Comparison of ENCODE assay signal across 8 mouse cellular contexts in genomic region chr5:132074724-132075374, GRCm38 (mm10).
DNase-seq lines count a peak whose midpoint lies in the region; ATAC-seq and TF ChIP-seq lines count a peak whose summit lies in the region.

No protein-coding gene starts in this region.

- TF ChIP-seq EP300 in heart, postnatal 0 days (IDR thresholded peaks at IDR 0.05; ENCODE audit: low read depth): no peak

- DNase-seq in ovary, adult 18-20 months (ENCODE audit: low spot score): peak; percentile 10
- no peak for DNase-seq in ovary, postnatal 10 days (ENCODE audit: low spot score)
- DNase-seq in forebrain, postnatal 0 days: peak; percentile 86
- peak; percentile 39 for DNase-seq in heart, postnatal 0 days (ENCODE audit: low spot score)
- peak; percentile 69 to 86 for DNase-seq in layer of hippocampus, adult 18-20 months (ENCODE audit: low spot score in 2 of 2)
- DNase-seq in lung, postnatal 10 days: peak; percentile 61
- peak; percentile 86 to 90 for DNase-seq in right cerebral cortex, postnatal 10 days (ENCODE audit: low spot score in 2 of 2)

- H3K27ac ChIP-seq in forebrain, postnatal 0 days (ENCODE audit: low read depth, low read length): peak overlapping the region; percentile 47
- no peak overlapping the region for H3K27ac ChIP-seq in heart, postnatal 0 days (ENCODE audit: low read depth)

- H3K4me1 ChIP-seq in forebrain, postnatal 0 days (ENCODE audit: insufficient read depth): peaks cover 14% of the 10 kb centered on the region; the same call in 1 of the 2 replicates
- 0 out of 2 replicates have a peak, but pooled peaks cover 9% of the 10 kb centered on the region for H3K4me1 ChIP-seq in heart, postnatal 0 days (ENCODE audit: control insufficient read depth, insufficient read depth)

- H3K4me3 ChIP-seq in forebrain, postnatal 0 days (ENCODE audit: low read depth, low read length): 0 out of 2 replicates have a peak overlapping the region, but pooled peaks have one; percentile 2
- peak overlapping the region; percentile 20 for H3K4me3 ChIP-seq in heart, postnatal 0 days (ENCODE audit: low read depth, low read length)

- H3K27me3 ChIP-seq in forebrain, postnatal 0 days (ENCODE audit: insufficient read depth, low read length): no peaks in the 10 kb centered on the region
- no peaks in the 10 kb centered on the region for H3K27me3 ChIP-seq in heart, postnatal 0 days (ENCODE audit: control insufficient read depth, insufficient read depth, low read length)

- H3K4me2 ChIP-seq in forebrain, postnatal 0 days (ENCODE audit: low read depth): peak overlapping the region; percentile 42
- H3K4me2 ChIP-seq in heart, postnatal 0 days (ENCODE audit: low read depth, low read length): peak overlapping the region; percentile 51

- 5% methylated on average over 19 of the region's 19 CpGs for WGBS in forebrain, postnatal 0 days
- 32% methylated on average over 19 of the region's 19 CpGs for WGBS in heart, postnatal 0 days

- ATAC-seq in forebrain, postnatal 0 days: peak; percentile 92
- no peak for ATAC-seq in heart, postnatal 0 days (ENCODE audit: insufficient read depth, low read depth)
- no peak for ATAC-seq in erythroblast, adult 5-6 weeks (replicated peaks; ENCODE audit: low FRiP score, poor library complexity, severe bottlenecking)

- no peaks in the 10 kb centered on the region for H3K9me3 ChIP-seq in forebrain, postnatal 0 days (ENCODE audit: low read length)
- 0 out of 2 replicates have a peak, but pooled peaks cover 6% of the 10 kb centered on the region for H3K9me3 ChIP-seq in heart, postnatal 0 days (replicated peaks; ENCODE audit: control insufficient read depth, low read length)

- no peaks in the 10 kb centered on the region for H3K36me3 ChIP-seq in forebrain, postnatal 0 days (ENCODE audit: insufficient read depth)
- no peaks in the 10 kb centered on the region for H3K36me3 ChIP-seq in heart, postnatal 0 days (replicated peaks; ENCODE audit: control insufficient read depth, insufficient read depth, low read length)

- no peak overlapping the region for H3K9ac ChIP-seq in forebrain, postnatal 0 days
- H3K9ac ChIP-seq in heart, postnatal 0 days (replicated peaks; ENCODE audit: low read depth, low read length): no peak overlapping the region

- TF ChIP-seq CTCF in forebrain, postnatal 0 days (IDR thresholded peaks at IDR 0.05; ENCODE audit: low read depth): 0 out of 2 replicates have a peak, but pooled peaks have one; percentile 4
- no peak for TF ChIP-seq CTCF in heart, postnatal 0 days (IDR thresholded peaks at IDR 0.05; ENCODE audit: low read depth)
